Mouse (Mus musculus) right cerebral cortex, postnatal 10 days (tissue): ENCODE data around the gene Homer1.

Source experiments
- DNase-seq, 2 experiments: peaks; one replicate each; pipeline ENCODE4 v3.0.0; 2021; ENCODE audit warnings: low spot score in 2 of 2

Gene Homer1

DNA sequence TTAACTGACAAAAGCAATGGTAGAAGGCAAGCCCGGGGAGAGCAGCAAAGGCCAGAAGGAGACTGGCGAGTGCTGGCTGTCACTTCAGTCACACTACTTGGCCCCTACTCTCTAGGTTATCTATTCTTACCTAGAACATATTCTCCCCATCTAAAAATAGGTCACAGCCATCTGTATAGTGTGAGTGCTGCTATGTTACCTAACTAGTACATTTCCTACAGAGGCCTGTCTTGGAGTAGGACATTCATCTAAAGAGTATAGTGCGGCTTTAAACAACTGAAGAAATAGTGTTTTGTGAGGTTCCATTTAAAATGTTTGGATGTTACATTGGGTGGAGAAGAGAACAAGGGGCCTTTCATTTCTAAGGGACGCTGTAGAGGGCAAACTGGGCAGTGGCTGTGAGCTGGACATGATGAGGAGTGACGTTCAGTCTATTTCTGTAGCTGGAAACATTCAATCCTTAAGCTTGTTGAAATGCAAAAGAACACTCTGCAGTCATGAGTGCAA is 100.3 kb downstream of the Homer1 start:
- no peak for DNase-seq

GRCm38 (mm10) chr13:93401947-93402346 is 102.5 kb downstream of the Homer1 start:
- DNase-seq: no peak

DNA sequence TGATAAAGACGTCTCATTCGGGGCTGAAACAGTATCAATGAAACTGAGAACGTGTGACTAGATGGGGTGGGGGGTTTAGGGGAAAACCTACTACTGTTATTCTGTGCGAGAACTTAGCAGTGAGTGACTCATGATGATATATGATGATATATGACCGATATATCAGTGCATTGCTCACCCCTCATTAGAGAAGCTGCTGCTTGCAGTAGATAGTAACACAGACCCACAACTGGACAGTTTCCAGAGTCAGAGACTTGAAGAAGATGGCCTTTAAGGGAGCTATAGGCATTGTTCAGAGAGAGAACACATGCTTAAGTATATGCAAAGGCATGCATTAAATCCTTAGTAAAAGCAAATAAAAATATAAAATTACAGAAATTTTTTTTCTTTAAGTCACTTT is 107.4 kb downstream of the Homer1 start:
- no peak for DNase-seq

DNA sequence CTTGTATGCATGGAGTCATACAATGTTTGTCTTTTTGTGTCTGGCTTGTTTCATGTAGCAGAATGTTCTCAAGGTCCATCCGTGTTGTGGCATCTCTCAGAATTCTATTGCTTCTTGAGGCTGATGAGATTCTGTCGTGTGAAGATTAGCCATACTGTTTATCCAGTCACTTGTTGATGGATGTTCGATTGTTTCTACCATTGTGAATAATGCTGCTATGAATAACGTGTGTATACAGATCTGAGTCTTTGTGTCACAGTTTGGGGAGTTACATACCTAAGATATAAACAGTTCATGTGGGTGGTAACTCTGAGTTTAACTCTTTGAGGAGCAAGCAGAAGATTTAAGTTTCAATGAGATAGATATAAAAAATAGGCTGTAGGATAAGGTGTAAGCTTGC is 110.9 kb downstream of the Homer1 start:
- DNase-seq: no peak

DNA sequence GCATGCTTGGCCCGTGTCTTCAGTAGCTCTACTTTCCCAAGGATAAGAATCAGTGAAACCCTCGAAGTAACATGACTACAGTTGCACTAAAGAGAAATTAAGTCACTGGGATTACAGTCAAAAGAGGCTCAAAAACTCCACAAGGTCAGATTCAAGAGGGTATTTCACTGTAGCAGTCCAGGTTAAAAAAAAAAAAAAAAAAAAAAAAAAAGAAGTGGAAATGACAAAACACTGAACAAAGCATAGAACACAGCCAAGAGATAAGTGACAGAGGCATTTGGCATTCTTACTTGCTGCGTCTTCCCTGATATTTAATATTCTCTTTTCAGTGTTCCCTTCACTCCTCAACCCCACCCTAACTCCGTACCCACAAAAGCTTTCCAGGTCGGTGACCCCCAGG is 115.6 kb downstream of the Homer1 start:
- no peak for DNase-seq

- DNase-seq: no peak
These were observed 118.9 kb downstream of the Homer1 start for GRCm38 (mm10) chr13:93418292-93418691.

DNA sequence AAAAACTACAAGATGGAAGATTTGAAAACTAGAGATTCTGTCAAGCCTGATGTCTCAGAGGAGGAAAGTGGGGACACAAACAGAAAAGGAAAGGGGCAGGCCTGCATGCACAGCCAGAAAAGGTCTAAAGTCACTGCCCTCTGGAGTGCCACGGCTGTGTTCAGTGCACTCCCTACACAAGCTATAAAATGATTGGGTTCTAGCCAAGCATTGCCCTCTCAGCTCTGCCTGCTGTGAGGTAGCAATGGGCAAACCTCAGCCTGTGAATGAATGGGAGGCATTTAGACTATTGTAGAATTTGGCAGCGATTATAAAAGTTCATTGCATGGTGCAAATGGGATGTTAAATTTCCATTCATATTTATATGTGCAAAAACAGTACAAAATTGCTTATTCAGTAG is 120.3 kb downstream of the Homer1 start:
- DNase-seq: no peak

DNA sequence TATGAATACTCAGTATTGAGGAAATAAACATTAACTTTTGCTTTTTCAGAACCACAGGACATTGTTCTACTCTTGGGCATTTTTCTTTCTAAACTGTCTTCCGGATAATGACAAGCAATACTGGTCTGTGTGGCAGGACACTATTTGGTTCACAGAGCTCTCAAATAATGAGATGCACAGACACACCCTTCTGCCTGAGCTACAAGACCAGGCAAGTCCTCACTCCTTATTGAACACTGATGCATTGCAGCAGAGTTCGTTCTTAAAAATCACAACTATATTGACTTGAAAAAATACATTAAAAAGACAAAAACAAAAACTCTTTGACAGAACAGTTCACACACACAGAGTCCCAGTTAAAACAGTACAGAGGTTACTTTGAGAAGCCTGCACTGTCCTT is 123.8 kb downstream of the Homer1 start:
- no peak for DNase-seq

GRCm38 (mm10) chr13:93427920-93428876 is 128.8 kb downstream of the Homer1 start:
- no peak for DNase-seq

DNA sequence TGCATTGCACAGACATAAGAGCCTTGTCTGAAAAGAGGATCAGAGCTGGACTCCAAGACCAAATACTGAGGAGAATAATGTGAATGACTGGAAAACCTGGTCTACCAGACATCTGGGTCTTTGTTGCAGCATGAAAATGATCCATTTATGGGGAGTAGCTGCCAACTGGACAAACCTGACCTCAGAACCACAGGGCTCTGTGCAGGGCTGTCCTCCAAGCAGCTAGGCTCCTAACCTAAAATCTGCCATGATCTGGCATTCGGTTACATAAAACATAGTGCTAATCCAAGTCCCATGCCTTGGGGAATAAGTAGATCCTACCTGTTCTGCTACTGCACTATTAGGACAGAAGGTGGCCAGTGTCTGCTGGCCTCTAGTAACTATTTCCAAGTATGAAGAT is 129.8 kb downstream of the Homer1 start:
- DNase-seq: no peak

- no peak for DNase-seq
These were observed 140.7 kb downstream of the Homer1 start for GRCm38 (mm10) chr13:93440167-93440566.

- DNase-seq: peak; percentile 74 to 75
These were observed 153.8 kb downstream of the Homer1 start for GRCm38 (mm10) chr13:93453275-93453674.
